Mouse (Mus musculus): ENCODE results near the gene Npc2. TPM values are rescaled to one million over a fixed set of nuclear protein-coding genes. Genes with fewer than 3 reads are reported as not detected.

The Npc2 gene
- polyA plus RNA-seq, 1 experiment: 56.3 TPM

DNA sequence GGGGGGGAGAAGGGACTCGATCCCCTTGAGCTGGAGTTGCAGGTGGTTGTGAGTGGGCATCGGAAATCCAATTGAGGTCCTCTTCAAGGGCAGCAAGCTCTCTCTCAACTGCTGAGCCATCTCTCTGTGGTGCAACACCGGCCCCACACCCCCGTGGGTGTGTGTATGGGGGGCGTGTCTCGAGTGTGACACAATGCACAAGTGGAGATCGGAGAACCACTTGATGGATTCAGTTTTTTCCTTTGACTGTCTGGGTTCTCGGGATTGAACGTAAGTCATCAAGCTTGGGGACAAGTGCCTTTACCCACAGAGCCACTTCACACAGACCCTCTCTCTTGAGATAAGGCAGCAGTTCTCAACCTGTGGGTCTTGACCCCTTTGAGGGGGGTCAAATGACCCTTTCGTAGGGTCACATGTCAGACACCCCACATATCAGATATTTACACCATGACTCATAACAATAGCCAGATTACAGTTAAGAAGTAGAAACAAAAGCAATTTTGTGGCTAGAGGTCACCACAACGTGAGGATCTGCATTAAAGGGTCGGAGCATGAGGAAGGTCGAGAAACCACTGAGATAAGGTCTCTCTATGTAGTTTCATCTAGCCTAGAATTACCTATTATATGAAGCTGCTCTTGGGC is 9.3 kb downstream of the Npc2 start:
- 91% methylated on average over 13 of the region's 13 CpGs for WGBS
- H3K4me1 ChIP-seq (ENCODE audit: control insufficient read depth, insufficient read depth, low read length): no peaks in the 10 kb centered on the region
- no peak overlapping the region for H3K27ac ChIP-seq (ENCODE audit: insufficient read depth, low read length)
- TF ChIP-seq CTCF (IDR thresholded peaks at IDR 0.05; ENCODE audit: borderline replicate concordance, insufficient read depth, low read depth, low read length): no peak
- TF ChIP-seq POLR2A (IDR thresholded peaks at IDR 0.05; ENCODE audit: borderline replicate concordance, insufficient read depth, low read length): no peak
- no peak overlapping the region for H3K4me3 ChIP-seq (replicated peaks; ENCODE audit: insufficient read depth, low read depth, low read length)
- DNase-seq: no peak
- no peaks in the 10 kb centered on the region for H3K27me3 ChIP-seq (ENCODE audit: control insufficient read depth, insufficient read depth, low read length)

- Histone ChIP-seq H3K27me3 (ENCODE audit: control insufficient read depth, insufficient read depth, low read length) (no peaks in the 10 kb centered on the region), H3K4me1 (ENCODE audit: control insufficient read depth, insufficient read depth, low read length) (no peaks in the 10 kb centered on the region), H3K4me3 (replicated peaks; ENCODE audit: insufficient read depth, low read depth, low read length) (no peak overlapping the region), H3K27ac (ENCODE audit: insufficient read depth, low read length) (no peak overlapping the region)
- TF ChIP-seq CTCF (IDR thresholded peaks at IDR 0.05; ENCODE audit: borderline replicate concordance, insufficient read depth, low read depth, low read length): no peak
- TF ChIP-seq POLR2A (IDR thresholded peaks at IDR 0.05; ENCODE audit: borderline replicate concordance, insufficient read depth, low read length): no peak
- 89% methylated on average over 5 of the region's 5 CpGs for WGBS
- no peak for DNase-seq
Observed at GRCm38 (mm10) chr12:84762532-84762931, 10.4 kb downstream of the Npc2 start.

GRCm38 (mm10) chr12:84759063-84759462 is 13.9 kb downstream of the Npc2 start:
- no peak for DNase-seq
- TF ChIP-seq POLR2A (IDR thresholded peaks at IDR 0.05; ENCODE audit: borderline replicate concordance, insufficient read depth, low read length) (no peak), CTCF (IDR thresholded peaks at IDR 0.05; ENCODE audit: borderline replicate concordance, insufficient read depth, low read depth, low read length) (peak; percentile 27; the same call in 1 of the 2 replicates)
- WGBS: 89% methylated on average over 2 of the region's 2 CpGs
- Histone ChIP-seq H3K4me3 (replicated peaks; ENCODE audit: insufficient read depth, low read depth, low read length) (no peak overlapping the region), H3K27me3 (ENCODE audit: control insufficient read depth, insufficient read depth, low read length) (no peaks in the 10 kb centered on the region), H3K27ac (ENCODE audit: insufficient read depth, low read length) (no peak overlapping the region), H3K4me1 (ENCODE audit: control insufficient read depth, insufficient read depth, low read length) (no peaks in the 10 kb centered on the region)

DNA sequence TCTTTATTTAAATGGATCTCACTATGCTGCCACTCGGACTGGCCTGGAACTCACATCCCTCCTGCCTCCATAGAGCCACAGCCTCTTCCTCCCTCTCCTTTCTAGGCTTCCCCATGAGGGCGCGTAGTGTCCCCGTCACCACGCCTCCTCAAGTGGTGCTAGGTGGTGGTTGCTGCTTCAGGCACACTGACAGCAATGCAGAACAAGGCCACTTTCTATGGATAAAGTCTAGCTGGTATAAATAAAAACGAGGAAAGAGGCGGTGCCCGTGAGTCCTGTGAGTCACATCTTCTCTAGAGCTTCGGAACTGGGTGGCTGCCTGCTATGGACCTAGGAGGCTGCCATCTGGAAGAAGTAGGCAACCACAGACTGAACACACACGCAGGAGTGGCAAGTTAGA is 16.9 kb downstream of the Npc2 start:
- Histone ChIP-seq H3K27ac (ENCODE audit: insufficient read depth, low read length) (no peak overlapping the region), H3K4me1 (ENCODE audit: control insufficient read depth, insufficient read depth, low read length) (peaks cover 14% of the 10 kb centered on the region), H3K4me3 (replicated peaks; ENCODE audit: insufficient read depth, low read depth, low read length) (no peak overlapping the region), H3K27me3 (ENCODE audit: control insufficient read depth, insufficient read depth, low read length) (no peaks in the 10 kb centered on the region)
- TF ChIP-seq POLR2A (IDR thresholded peaks at IDR 0.05; ENCODE audit: borderline replicate concordance, insufficient read depth, low read length) (no peak), CTCF (IDR thresholded peaks at IDR 0.05; ENCODE audit: borderline replicate concordance, insufficient read depth, low read depth, low read length) (no peak)
- WGBS: 88% methylated on average over 10 of the region's 10 CpGs
- no peak for DNase-seq

- DNase-seq: peak; percentile 49 to 73
- H3K4me3 ChIP-seq (replicated peaks; ENCODE audit: insufficient read depth, low read depth, low read length): no peak overlapping the region
- H3K4me1 ChIP-seq (ENCODE audit: control insufficient read depth, insufficient read depth, low read length): peaks cover 18% of the 10 kb centered on the region
- TF ChIP-seq CTCF (IDR thresholded peaks at IDR 0.05; ENCODE audit: borderline replicate concordance, insufficient read depth, low read depth, low read length): peak; percentile 72
- TF ChIP-seq POLR2A (IDR thresholded peaks at IDR 0.05; ENCODE audit: borderline replicate concordance, insufficient read depth, low read length): no peak
- H3K27me3 ChIP-seq (ENCODE audit: control insufficient read depth, insufficient read depth, low read length): no peaks in the 10 kb centered on the region
- WGBS: 40% methylated on average over 16 of the region's 16 CpGs
- H3K27ac ChIP-seq (ENCODE audit: insufficient read depth, low read length): no peak overlapping the region
Observed at GRCm38 (mm10) chr12:84755008-84755695, 17.8 kb downstream of the Npc2 start.

DNA sequence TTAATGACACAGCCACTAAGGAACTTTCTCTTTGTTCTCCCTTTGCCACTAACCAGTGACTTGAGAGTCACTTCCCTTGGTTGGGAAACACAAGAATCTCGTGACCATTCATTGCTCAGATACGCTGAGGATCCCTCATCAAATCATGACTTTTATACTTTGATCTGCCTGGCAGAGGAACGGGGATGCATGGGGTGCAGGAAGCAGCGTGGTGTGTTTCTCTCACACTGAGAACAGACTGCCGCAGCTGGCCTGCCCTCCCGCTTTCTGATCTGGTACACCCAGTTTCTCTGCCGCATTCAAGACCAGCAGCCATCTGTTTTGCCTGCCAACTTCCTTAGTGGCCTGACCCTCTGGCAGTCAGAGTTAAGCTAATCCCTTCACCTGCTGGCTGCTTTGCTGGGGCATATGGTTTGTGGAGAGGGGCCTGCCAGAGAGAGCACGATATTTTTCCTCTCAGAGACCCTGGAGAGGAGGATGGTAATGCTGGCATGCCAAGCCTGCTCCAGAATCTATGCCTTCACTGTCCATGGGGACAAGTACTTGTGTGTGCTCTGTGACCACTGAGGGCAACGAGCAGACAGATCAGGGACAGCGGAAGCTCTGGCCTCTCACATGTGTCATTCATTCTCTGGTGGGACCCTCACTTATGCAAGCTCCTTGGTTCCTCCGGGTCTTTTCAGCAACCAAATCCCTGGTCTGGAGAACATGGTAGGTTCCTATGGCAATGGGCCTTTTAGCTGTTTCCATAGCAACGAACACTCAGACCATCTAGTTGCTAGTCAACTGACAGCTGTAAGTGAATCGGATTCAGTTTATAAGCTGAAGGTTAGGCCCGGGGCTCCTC is 20.6 kb downstream of the Npc2 start:
- WGBS: 14% methylated on average over 14 of the region's 14 CpGs
- H3K4me1 ChIP-seq (ENCODE audit: control insufficient read depth, insufficient read depth, low read length): peaks cover 18% of the 10 kb centered on the region
- no peak for TF ChIP-seq CTCF (IDR thresholded peaks at IDR 0.05; ENCODE audit: borderline replicate concordance, insufficient read depth, low read depth, low read length)
- no peak for TF ChIP-seq POLR2A (IDR thresholded peaks at IDR 0.05; ENCODE audit: borderline replicate concordance, insufficient read depth, low read length)
- DNase-seq: peak; percentile 67 to 79
- H3K4me3 ChIP-seq (replicated peaks; ENCODE audit: insufficient read depth, low read depth, low read length): no peak overlapping the region
- H3K27ac ChIP-seq (ENCODE audit: insufficient read depth, low read length): peak overlapping the region; percentile 61; the same call in 1 of the 2 replicates
- no peaks in the 10 kb centered on the region for H3K27me3 ChIP-seq (ENCODE audit: control insufficient read depth, insufficient read depth, low read length)

DNA sequence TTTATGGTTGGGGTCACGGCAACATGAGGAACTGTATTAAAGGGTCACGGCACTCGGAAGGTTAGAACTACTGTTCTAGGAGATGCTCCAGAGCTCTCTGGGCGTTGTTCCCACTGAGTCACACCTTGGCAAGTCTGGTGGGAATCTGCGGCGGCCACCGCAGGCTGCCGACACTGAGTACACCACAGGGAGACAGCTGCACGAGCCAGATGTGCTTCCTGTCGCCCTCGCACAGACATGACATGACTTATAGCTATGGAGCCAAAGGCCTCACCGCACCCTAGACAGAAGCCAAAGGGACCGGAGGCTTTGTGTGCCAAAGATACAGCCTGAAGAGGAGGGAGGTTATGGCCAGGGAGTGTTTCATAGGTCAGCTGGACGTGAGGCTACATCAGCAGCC is 22.3 kb downstream of the Npc2 start:
- TF ChIP-seq POLR2A (IDR thresholded peaks at IDR 0.05; ENCODE audit: borderline replicate concordance, insufficient read depth, low read length): no peak
- no peak for TF ChIP-seq CTCF (IDR thresholded peaks at IDR 0.05; ENCODE audit: borderline replicate concordance, insufficient read depth, low read depth, low read length)
- WGBS: 61% methylated on average over 14 of the region's 14 CpGs
- H3K27ac ChIP-seq (ENCODE audit: insufficient read depth, low read length): no peak overlapping the region
- H3K4me3 ChIP-seq (replicated peaks; ENCODE audit: insufficient read depth, low read depth, low read length): no peak overlapping the region
- H3K4me1 ChIP-seq (ENCODE audit: control insufficient read depth, insufficient read depth, low read length): peaks cover 18% of the 10 kb centered on the region
- H3K27me3 ChIP-seq (ENCODE audit: control insufficient read depth, insufficient read depth, low read length): no peaks in the 10 kb centered on the region
- no peak for DNase-seq
